Mouse (Mus musculus) gastrocnemius, adult 8-10 months (tissue): ENCODE data around the gene Tnr. TPM values are rescaled to one million over a fixed set of nuclear protein-coding genes. Genes with fewer than 3 reads are reported as not detected.

ENCODE experiments used
- DNase-seq, 2 experiments: peaks; one replicate each; pipeline ENCODE4 v3.0.0; 2022; ENCODE audit warnings: low spot score in 2 of 2
- total RNA-seq, 4 experiments: library from RNA; stranded (reverse); gene quantifications; 2 replicates each; pipeline ENCODE4 v1.2.4; 2022

The Tnr gene
- total RNA-seq, 4 experiments from 2014 or later, result 0.05 TPM; not detected in 3

DNA sequence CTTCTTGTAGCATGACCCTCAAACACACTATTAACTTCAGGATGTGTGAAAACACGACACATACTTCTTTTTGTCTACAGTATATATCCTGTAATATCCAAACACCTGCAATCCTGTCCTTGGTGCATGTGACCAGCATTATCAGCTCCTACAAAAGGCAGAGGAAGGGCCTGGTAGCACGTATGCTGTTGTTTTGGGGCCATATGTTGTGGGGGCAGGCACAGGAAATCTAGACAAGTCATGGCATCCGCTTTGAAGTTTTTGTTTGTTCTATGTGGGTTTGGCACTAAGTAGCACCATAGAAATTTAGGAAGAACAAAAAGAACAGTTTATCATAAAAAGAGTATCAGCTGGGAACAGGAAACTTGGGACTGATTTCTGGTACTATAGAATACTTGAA lies 105.5 kb downstream of the Tnr start:
- no peak for DNase-seq

DNA sequence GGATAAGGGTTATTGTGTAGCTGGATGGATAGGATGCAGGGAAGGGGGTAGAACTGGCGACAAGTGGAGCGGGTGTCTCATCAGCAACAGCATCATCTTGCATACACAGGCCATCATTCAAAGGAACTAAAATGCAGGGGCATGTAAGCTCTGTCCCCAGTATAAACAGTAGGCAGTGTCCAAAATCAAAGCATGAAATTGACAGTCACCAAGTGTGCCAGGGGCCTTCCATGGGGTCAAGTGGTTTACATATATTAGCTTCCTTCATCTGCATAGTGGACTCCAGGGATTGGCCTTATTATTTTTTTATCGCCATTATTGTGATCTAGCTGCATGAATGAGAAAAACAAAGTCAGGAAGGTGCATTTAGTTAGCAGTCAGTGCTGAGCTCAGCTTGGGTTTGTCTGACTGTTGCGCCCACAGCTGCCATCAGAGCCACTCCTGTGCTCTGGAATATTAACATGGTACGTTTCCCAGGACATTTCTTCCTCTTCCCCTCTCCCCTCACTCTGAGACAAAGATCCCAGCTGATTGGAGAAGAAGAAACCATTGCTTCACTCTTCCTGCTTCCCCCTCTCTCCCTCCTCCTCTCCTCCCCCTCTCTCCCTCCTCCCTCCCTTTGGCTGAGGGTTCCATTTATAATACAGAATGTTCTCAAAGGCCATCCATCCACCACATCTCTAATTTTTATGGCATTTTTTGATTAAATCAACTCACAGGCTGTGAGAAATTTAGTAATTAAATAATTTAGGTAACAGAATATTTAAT lies 106.4 kb downstream of the Tnr start:
- no peak for DNase-seq

DNA sequence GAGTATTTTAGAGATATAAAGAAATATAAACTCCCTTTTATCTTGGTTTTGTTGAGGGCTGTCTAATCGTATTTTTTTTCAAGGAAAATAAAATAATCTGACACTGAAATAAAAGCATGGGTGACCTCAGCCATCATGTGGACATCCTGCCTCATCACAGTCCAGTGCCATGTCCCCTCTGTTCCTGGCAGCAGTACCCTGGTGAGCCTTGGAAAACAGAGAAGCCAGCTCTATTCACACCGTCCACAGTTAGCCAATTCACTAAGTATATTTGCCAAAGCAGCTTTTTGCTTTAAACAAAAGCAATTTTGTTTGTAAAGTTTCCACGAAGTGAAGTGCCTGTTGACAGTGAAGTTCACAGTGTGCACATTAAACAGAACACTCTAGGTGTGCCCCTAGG lies 109.0 kb downstream of the Tnr start:
- no peak for DNase-seq

DNA sequence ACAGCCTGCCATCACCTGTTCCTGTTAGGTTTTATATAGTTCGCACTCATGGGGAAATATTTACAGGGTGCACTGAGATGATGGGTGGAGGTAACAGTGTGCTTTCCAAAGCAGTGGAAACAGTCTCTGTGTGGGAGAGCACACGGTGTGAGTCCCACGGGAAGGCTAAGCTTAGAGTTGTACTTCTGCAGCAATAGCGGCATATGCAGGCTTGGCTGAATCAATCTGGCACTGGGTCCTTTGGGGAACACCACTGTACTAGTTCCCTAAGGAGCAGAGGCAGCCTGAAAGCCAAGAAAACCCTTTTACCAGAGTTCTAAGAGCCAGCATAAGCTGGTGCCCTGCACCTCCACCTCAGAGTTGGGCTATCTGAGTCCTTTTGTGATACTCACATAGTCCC lies 115.8 kb downstream of the Tnr start:
- DNase-seq, result no peak

DNA sequence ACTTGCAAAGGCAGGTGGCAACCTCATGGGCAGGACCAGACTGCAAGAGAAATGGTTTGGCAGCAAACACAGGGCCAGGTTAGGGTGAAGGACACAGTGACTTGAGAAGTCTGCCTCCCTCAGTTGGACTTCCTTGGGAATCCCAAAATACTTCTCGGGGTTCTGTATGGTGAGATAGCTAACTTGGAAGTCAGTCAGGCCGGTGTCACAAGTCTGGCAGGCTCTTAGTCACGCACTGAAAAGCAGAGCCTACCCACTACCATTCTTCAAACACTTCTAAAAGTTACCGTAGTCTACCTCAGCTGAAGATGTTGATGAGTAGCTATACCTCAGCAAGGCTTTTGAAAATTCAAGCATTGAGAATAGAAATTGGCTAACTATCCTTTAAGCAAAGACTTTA lies 122.2 kb downstream of the Tnr start:
- no peak for DNase-seq

DNA sequence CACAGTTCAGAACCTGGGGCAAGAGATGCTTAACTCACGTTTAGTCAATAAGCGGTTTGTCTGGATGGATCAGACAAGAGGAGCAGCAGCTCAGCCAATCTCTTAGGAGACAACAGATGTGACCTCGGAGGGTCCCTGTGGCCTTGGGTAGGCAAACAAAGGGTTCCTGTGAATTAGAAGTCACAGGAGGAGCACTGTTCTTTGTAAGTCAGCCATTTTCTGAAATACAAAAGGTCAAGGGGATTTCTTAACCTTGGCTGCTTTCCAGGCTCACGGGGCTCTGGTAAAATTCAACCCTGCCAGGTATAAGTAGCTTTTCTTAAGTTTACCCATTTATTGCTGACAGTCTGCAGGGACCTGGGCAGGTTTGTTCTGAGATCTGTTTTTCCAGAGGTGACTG lies 126.9 kb downstream of the Tnr start:
- DNase-seq, result no peak

DNA sequence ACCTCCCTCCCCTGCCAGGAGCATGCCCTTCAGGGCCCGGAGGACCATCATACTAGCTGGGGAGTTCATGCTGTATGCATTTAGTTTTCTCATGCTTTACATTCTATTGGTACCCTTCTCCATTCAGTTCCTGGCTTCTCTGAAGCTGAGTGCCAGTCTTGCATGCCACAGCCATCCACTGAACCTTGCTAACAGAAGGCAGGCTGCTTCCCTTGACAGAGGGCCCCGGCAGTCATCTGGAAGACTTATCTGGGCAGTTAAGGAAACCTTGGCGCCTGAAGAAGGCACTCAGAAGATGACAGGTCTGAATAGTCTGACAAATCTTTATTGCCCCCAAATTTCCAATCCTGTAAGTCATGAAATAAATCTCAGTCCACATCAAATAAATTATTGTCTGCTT lies 131.7 kb downstream of the Tnr start:
- DNase-seq, result no peak

GRCm38 (mm10) chr1:159657856-159658542 lies 134.4 kb downstream of the Tnr start:
- DNase-seq, result no peak

- no peak for DNase-seq
Observed at GRCm38 (mm10) chr1:159660620-159661501, 137.3 kb downstream of the Tnr start.

GRCm38 (mm10) chr1:159664496-159664895 lies 140.9 kb downstream of the Tnr start:
- no peak for DNase-seq

DNA sequence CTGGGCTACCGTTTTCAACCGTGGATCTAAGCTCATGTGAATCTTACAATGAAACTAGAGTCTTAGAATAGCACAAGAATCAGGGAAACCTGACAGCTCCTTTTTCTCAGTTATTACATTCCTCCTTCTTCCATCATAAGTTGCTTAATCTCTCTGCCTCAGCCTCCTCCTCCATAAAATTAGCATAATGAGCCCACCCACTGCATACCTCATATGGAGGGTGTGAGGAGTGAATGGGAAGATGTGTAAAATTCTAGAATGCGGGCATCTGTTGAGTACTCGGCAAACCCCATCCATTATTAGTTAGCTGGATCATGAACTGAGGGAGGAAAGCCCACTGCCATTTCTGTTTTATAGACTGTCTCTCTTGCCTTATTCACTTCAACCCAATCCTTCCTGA lies 141.4 kb downstream of the Tnr start:
- no peak for DNase-seq

GRCm38 (mm10) chr1:159670629-159671150 lies 147.1 kb downstream of the Tnr start:
- peak; percentile 70 to 72 for DNase-seq

DNA sequence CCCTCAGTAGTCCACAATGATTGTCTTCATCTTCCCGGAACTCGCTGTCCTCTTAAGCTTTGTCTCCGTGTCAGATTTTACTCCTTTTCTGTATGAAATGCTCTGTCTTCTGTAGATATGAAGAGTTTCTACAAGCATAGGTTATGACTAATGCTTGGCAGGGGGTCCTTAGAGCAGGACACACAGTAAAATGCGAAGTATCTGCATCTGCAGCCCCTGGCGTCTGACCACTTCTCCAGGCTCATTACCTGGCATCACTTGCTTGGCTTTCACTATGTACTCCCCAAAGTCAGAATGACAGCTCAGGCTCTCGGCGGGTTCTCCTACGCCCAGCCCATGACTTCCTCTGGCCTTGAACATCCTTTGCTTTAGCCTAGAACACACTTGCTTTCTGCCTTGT lies 147.6 kb downstream of the Tnr start:
- no peak for DNase-seq

GRCm38 (mm10) chr1:159674240-159674639 lies 150.7 kb downstream of the Tnr start:
- no peak for DNase-seq

- DNase-seq, result no peak
Observed at GRCm38 (mm10) chr1:159675472-159675871, 151.9 kb downstream of the Tnr start.

- DNase-seq, result peak; percentile 36 to 67
Observed at GRCm38 (mm10) chr1:159678221-159678935, 154.8 kb downstream of the Tnr start.

GRCm38 (mm10) chr1:159681252-159681651 lies 157.7 kb downstream of the Tnr start:
- no peak for DNase-seq

DNA sequence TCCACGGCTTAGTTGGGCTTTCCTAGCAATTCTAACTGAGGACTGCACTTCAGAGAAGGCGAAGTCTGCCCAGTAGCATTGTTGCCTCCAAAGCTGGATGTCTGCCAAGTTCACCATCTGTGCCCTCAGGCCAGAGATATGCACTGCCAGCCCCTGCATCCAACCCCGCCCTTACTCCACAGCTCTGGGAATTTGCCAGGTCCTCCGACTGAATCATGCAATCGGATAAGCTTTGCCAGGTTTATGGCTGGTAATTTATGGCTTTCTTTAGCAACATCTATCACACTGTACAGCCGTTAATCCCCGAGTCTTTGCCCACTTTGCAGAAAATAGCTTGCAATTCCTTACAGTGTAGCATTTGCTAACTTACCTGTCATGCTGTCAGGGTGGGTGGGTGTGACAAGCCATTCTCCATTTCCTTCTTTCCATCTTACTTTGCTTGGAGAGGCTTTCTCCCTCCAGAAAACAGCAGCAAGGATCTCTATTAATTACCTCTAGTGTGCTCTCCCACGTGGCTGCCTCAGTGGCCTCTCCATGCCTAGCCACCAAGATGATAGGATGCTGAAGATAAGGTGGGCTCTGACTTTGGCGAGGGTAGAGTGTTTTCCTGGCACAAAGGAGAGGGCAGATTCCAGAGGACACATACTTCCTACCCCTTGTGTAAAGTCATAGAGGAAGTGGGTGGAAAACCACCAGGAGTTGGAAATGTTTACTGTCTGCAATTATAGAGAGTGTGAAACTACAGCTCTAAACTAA lies 163.1 kb downstream of the Tnr start:
- peak in 1 of 2 experiments; percentile 30 for DNase-seq

DNA sequence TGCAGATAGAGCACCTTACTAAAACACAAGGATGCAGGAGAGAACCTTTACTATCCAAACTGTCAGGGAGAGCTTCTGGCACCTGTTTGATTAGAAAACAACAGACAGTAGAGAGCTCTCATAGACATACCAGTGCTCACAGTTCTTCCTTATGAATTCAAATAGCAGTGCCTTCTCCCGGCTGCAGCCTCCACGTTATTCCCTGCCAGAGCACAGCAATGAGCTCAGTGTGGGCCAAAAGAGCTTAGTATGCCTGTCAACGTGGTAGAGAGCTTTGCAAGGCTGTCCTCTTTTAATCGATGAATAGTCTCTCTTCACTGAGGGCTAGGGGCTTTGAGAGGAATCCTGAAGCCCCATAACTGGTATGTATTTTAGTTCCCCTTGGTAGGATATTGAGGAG lies 173.1 kb downstream of the Tnr start:
- DNase-seq, result no peak

- no peak for DNase-seq
Observed at GRCm38 (mm10) chr1:159702038-159702437, 178.5 kb downstream of the Tnr start.
